Mouse (Mus musculus) lung, postnatal 0 days (tissue): ENCODE results near the gene Krtap9-3.

Source experiments
- CTCF ChIP-seq: IDR thresholded peaks from 2 replicates; pipeline ENCODE4 v1.5.1; 2016; ENCODE audit warnings: antibody characterized with exemption, mild to moderate bottlenecking
- EP300 ChIP-seq: IDR thresholded peaks from 2 replicates; pipeline ENCODE4 v1.6.1; 2016; ENCODE audit warnings: antibody characterized with exemption, mild to moderate bottlenecking, control low read depth

GRCm38 (mm10) chr11:99580636-99581035 lies 17.3 kb downstream of the Krtap9-3 start, which contains the start of gene Krtap1-5:
- TF ChIP-seq CTCF (no peak), EP300 (no peak)
